Mouse (Mus musculus) embryonic fibroblast, embryonic 13.5 days (primary cell): ENCODE data around the gene Rad51b. TPM values are rescaled to one million over a fixed set of nuclear protein-coding genes. Genes with fewer than 3 reads are reported as not detected.

Experiments used
- H3K27ac ChIP-seq: 2 replicates; pipeline ENCODE4 v1.5.1; 2012; ENCODE audit warnings: low read length, control low read depth, inconsistent platforms; ENCODE audit not compliant: insufficient read depth
- H3K4me1 ChIP-seq: 2 replicates; pipeline ENCODE4 v1.6.1; 2011; ENCODE audit warnings: low read length; ENCODE audit not compliant: control insufficient read depth, insufficient read depth
- H3K4me3 ChIP-seq: 2 replicates; pipeline ENCODE4 v1.5.1; 2011; ENCODE audit warnings: mild to moderate bottlenecking, control low read depth, low read length; ENCODE audit not compliant: insufficient read depth
- CTCF ChIP-seq: IDR thresholded peaks from 2 replicates; pipeline ENCODE4 v1.5.1; 2011; ENCODE audit warnings: mild to moderate bottlenecking, control low read depth, low read length, moderate library complexity, borderline replicate concordance; ENCODE audit not compliant: insufficient read depth
- POLR2A ChIP-seq: IDR thresholded peaks from 2 replicates; pipeline ENCODE4 v1.6.1; 2011; ENCODE audit warnings: low read depth, mild to moderate bottlenecking, control low read depth, low read length, moderate library complexity
- polyA plus RNA-seq: library from polyadenylated mRNA; stranded (reverse); fragments of >200 nt; gene quantifications from 2 replicates; pipeline ENCODE4 v1.2.4, GENCODE M21; 2011; ENCODE audit warnings: low read depth; ENCODE audit not compliant: missing spikeins, insufficient read length

Gene Rad51b
- polyA plus RNA-seq, 1 experiment, result 4.0 TPM

DNA sequence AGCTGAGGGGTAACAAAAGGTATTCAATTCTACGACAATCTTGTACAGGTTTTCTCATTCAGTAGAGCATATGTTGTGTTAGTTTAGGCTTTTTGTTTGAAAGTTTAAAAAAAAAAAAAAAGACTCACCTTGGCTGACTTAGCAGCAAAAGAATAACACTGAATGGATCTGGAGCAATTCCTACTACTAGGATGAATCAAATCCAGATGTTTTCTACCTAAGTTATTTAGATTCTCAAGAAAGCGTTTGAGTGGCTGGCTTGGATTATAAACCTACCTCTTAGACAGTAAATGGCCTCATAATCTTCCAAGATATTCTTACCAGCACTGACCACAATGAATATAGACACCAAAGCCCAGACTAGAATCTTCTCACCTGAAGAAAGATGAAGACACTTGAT, 300.7 kb downstream of the Rad51b start:
- TF ChIP-seq CTCF, result no peak
- TF ChIP-seq POLR2A, result no peak
- Histone ChIP-seq H3K4me3 (no peak overlapping the region), H3K4me1 (peaks cover 9% of the 10 kb centered on the region), H3K27ac (peak overlapping the region; percentile 99)

DNA sequence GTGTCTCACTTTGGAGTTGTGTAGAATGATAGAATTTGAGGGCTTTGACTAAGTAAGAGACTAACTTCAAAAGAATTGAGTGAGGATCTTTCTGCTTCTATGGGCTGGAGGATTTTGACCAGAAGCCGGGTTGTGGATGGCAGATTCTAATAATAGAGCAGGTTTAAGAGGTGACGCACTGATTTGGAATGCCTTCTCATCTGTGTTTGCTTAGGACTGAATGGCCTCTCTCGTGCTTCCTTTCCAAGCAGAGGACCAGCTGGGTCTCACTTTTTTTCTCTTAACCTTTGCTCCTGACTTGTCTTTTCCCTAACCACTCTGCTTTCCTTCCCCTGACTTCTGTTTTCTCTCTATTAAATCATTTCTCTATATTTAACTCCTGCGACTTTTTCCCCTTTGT, 301.4 kb downstream of the Rad51b start:
- Histone ChIP-seq H3K4me1 (peaks cover 9% of the 10 kb centered on the region), H3K27ac (peak overlapping the region; percentile 99), H3K4me3 (no peak overlapping the region)
- TF ChIP-seq POLR2A, result no peak
- no peak for TF ChIP-seq CTCF

DNA sequence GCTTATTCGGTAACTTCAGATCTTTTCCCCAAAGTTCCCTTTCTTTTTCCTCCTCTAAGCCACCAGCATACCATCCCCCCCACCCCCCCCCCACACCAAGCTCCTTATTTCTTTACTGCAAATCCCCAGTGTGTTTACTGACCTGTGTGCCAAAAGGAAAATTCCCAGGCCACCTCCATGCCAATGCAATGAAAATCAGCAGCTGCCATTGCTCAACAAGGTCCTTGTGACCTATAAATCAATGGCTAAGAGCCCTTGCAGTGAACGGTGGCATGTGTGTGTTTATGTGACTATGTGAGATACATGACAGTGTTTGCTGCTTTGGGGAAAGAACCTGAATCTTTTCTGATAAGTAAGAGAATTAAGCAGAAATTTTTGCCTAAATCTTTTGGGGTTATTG, 301.8 kb downstream of the Rad51b start:
- peaks cover 9% of the 10 kb centered on the region for H3K4me1 ChIP-seq
- H3K27ac ChIP-seq, result peak overlapping the region; percentile 99
- no peak overlapping the region for H3K4me3 ChIP-seq
- TF ChIP-seq POLR2A (no peak), CTCF (no peak)

DNA sequence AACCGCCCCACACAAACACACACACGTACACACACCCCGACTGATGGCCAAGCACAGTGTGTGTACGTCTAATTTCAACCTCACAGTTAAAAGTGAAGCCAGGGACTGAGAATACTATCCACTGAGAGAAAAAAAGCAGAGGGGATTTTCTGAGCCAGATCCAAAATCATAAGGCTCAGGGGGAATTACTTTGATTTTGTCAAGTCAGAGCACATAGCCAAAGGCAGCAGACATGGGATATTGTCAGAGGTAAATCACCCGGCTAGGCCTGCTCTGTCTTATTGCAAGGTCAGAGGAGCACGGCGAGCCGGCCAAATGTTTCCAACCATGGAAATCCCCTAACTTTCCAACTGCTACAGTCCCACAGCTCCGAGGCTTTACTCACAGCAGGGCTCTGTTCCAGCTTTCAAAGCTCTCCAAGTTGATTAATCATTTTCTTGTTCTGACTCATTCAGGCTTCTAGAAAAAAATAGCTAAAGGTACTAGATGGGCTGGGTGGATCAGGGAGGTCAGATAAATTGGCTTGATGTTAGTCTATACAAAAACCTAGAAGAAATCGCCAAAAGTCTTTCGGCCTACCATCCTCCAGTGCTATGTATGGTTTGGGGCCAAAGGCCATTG, 303.2 kb downstream of the Rad51b start:
- TF ChIP-seq CTCF (no peak), POLR2A (no peak)
- Histone ChIP-seq H3K4me1 (peaks cover 9% of the 10 kb centered on the region), H3K4me3 (no peak overlapping the region), H3K27ac (peak overlapping the region; percentile 99)

DNA sequence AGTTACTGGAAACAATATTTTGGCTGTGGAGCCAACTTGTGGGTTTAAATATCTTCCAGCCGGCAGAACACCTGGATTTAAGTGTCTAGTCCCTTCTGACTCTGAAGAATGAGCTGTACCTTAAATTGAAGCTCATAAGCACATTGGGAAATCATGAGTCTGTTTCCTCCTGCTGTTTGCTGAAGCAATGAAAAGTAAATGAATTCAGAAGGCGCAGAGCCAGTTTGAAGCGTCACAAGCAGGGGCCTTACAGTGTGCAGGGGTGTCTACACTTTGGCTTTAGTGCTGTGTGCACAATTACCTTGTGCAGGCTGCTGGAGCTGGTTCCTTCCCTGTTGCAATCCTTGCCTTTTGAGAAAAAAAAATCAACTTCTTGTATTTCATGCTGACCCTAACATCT, 305.6 kb downstream of the Rad51b start:
- Histone ChIP-seq H3K27ac (no peak overlapping the region), H3K4me3 (no peak overlapping the region), H3K4me1 (peaks cover 5% of the 10 kb centered on the region)
- TF ChIP-seq CTCF (no peak), POLR2A (no peak)

DNA sequence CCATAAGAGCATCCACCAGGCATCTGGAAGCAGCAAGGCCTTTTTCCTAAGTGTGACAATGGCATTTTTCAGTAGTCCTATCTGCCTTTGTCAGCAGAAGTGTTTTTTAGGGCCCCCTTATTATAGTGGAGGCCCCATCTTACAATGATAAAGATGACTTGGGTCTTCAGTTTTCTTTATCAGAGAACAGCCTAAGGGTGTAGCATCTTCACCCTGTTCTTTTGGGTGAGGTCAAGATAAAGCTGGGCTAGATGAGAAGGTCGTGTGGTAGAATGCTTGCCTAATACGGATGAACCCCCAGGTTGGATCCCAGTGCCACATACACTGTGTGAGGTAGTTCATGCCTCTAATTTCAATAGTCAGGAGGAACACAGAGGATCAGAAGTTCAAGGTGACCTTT, 307.8 kb downstream of the Rad51b start:
- Histone ChIP-seq H3K27ac (no peak overlapping the region), H3K4me1 (peaks cover 2% of the 10 kb centered on the region; the same call in 1 of the 2 replicates), H3K4me3 (no peak overlapping the region)
- no peak for TF ChIP-seq POLR2A
- no peak for TF ChIP-seq CTCF

DNA sequence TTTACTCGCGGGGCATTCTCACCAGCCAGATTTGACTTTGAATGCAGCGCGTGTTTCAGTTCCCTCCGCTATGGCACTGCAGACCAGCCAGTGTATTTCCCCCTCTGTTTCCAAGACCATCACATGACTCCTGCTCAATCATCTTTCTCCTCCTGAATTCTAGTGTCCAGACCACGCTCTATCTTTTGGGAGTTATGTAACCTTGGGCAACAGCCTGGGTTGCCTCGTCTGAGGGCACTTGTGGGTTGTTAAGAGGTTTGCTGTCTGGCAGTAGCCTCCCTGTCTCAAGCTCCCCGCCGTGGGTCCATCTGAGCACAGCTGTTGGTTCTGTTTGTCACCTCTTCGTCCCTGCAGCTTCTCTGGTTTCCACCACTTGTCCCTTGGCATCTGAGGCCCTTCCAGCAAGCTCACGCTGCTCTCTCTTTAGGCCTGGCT, 309.1 kb downstream of the Rad51b start:
- H3K4me1 ChIP-seq, result no peaks in the 10 kb centered on the region
- H3K27ac ChIP-seq, result no peak overlapping the region
- TF ChIP-seq POLR2A, result no peak
- no peak for TF ChIP-seq CTCF
- H3K4me3 ChIP-seq, result no peak overlapping the region

DNA sequence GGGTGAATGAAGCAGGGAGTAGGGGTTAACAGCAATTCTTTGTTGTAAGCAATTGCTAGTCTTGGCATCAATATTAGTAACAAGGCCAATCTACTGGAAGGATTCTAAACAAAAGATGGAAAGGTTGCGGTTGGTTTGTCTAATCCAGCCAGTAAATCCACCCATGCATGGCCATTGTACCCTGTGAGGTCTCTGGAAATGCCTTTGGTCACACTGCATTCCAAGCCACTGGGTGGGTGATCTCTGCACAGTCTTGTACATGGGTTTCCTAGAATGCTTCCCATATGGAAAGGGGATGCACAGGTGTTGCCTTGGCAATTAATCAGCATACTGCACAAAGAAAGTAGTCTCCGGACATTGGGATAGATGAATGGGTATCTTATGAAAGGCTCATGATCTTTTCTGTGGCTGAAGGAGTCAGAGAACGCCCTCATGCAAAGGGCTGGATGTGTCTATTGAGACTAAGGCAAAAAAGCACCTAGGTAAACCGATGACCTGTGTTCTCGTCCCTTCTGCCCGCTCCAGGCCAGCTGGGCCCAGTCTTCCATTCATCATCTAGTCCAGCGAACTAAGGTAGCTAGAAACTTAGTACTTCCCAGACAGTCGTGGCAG, 312.4 kb downstream of the Rad51b start:
- TF ChIP-seq CTCF, result no peak
- no peak for TF ChIP-seq POLR2A
- no peak overlapping the region for H3K27ac ChIP-seq
- no peaks in the 10 kb centered on the region; the same call in 1 of the 2 replicates for H3K4me1 ChIP-seq

DNA sequence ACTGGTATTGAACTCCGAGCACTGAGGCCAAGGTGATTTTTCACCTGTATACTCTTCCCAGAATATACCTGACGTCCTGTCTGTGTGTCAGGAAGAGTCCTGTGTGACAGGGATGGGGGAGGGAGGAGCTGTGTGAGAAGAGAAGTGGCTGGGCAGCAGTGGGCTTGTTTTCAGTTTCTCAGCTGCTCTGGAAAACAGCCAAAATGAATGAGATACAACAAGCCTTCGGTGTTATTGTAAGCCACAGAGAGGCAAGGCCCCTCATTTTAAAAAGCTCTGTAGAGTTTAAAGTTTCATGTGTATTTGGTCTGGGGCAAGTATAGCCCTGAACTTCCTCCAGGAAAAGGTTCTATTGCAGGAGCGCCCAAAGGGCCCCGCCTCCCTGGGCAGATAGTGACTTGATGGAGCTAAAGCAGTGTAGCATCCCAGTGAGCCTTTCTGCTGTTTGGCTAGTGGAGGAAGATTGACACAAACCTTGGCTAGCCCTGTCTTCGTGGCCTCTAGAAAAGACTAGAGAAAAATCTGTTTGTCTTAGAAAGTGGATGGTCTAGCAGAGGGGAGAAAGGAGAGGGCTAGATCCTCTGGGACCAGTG, 313.5 kb downstream of the Rad51b start:
- no peaks in the 10 kb centered on the region; the same call in 1 of the 2 replicates for H3K4me1 ChIP-seq
- H3K4me3 ChIP-seq, result no peak overlapping the region
- H3K27ac ChIP-seq, result no peak overlapping the region
- TF ChIP-seq POLR2A (no peak), CTCF (no peak)

More for the DNA sequence above, 312.4 kb downstream of the Rad51b start:
- H3K4me3 ChIP-seq, result no peak overlapping the region

DNA sequence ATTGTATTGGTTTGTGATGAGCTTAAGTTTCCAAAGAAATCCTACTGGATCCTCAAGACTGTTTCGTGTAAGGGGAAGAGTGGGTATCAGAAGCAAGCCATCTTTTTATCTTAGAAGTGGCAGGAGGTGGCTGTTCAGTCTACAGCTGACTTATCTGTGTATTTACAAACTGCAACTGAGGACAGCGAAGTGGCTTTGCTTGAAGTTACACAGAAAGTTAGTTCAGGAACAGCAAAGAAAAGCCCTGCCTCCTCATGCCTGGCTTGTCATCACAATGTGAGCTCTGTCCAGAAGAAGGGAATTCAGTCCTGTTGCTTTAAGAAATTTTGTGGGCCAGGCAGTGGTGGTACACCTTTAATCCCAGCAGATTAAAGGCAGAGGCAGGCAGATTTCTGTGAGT, 314.6 kb downstream of the Rad51b start:
- H3K4me3 ChIP-seq, result no peak overlapping the region
- H3K27ac ChIP-seq, result no peak overlapping the region
- H3K4me1 ChIP-seq, result no peaks in the 10 kb centered on the region; the same call in 1 of the 2 replicates
- TF ChIP-seq POLR2A (no peak), CTCF (no peak)
